Mouse (Mus musculus): Measurements from ENCODE around the gene B630019K06Rik. TPM values are rescaled to one million over a fixed set of nuclear protein-coding genes. Genes with fewer than 3 reads are reported as not detected.
A peak's percentile ranks its signal among the peaks of the same experiment; 100 is the strongest.
"Not testable (repeated sequence)": the region's sequence is repeated elsewhere in the genome, so short reads cannot be mapped to it uniquely, and the experiment has no call there.

Gene B630019K06Rik
- 1 to 10 TPM in 1 of 26 experiments, under 1 TPM in 8, not detected in 17; 0.29 to 1.2 (median 0.52) TPM for total RNA-seq (2018; cell fraction: chromatin; rRNA removed)
- 1 to 10 TPM in 18 of 26 experiments, under 1 TPM in 8; 0.58 to 2.6 (median 1.3) TPM for total RNA-seq (2018; cell fraction: cytosol; rRNA removed)
- 1 to 10 TPM in 4 of 26 experiments, under 1 TPM in 19, not detected in 3; 0.22 to 2.0 (median 0.61) TPM for total RNA-seq (2018; cell fraction: nucleus; rRNA removed)
- polyA plus RNA-seq (2018): 0.99 to 1.8 TPM (median 1.4 TPM) in 3 replicates

- H3K36me3 ChIP-seq (ENCODE audit: inconsistent target): no peaks in the 10 kb centered on the region
- WGBS (ENCODE audit: missing documents): 24% methylated on average over 36 of the region's 95 CpGs
- H3K27ac ChIP-seq: no peak within 1 kb of the TSS
- no peak within 1 kb of the TSS for H3K4me3 ChIP-seq (ENCODE audit: inconsistent target)
- no peaks in the 10 kb centered on the region for H3K79me2 ChIP-seq (ENCODE audit: inconsistent target)
These were observed at the start of gene B630019K06Rik for GRCm38 (mm10) chrX:8892343-8893155. TSS of gene B630019K06Rik (plus strand) at chrX:8892382.

GRCm38 (mm10) chrX:8843694-8844093 is 48.5 kb upstream of the B630019K06Rik start, which contains the start of gene Gm6592:
TSS of gene Gm6592 (plus strand) at chrX:8843994.
- H3K36me3 ChIP-seq (ENCODE audit: inconsistent target): no peaks in the 10 kb centered on the region
- no peak within 1 kb of the TSS for H3K27ac ChIP-seq
- H3K79me2 ChIP-seq (ENCODE audit: inconsistent target): no peaks in the 10 kb centered on the region
- H3K4me3 ChIP-seq (ENCODE audit: inconsistent target): no peak within 1 kb of the TSS
- 89% methylated on average over 1 of the region's 1 CpGs for WGBS (ENCODE audit: missing documents)

- 93% methylated on average over 6 of the region's 10 CpGs for WGBS (ENCODE audit: missing documents)
These were observed 39.7 kb upstream of the B630019K06Rik start for GRCm38 (mm10) chrX:8852486-8852885.

GRCm38 (mm10) chrX:8864331-8864730 is 27.9 kb upstream of the B630019K06Rik start:
- 7% methylated on average over 3 of the region's 3 CpGs for WGBS (ENCODE audit: missing documents)
- H3K79me2 ChIP-seq (ENCODE audit: inconsistent target); H3K36me3 ChIP-seq (ENCODE audit: inconsistent target); H3K27ac ChIP-seq; H3K4me3 ChIP-seq (ENCODE audit: inconsistent target): not testable (repeated sequence)

More at GRCm38 (mm10) chrX:8852486-8852885, 39.7 kb upstream of the B630019K06Rik start:
- Histone ChIP-seq H3K27ac (no peak overlapping the region), H3K79me2 (ENCODE audit: inconsistent target) (no peaks in the 10 kb centered on the region), H3K36me3 (ENCODE audit: inconsistent target) (no peaks in the 10 kb centered on the region), H3K4me3 (ENCODE audit: inconsistent target) (no peak overlapping the region)

- WGBS (ENCODE audit: missing documents): 91% methylated on average over 3 of the region's 4 CpGs
These were observed 18.2 kb upstream of the B630019K06Rik start, which contains the start of gene Gm5751 for GRCm38 (mm10) chrX:8873953-8874352. TSS of gene Gm5751 (plus strand) at chrX:8874253.

GRCm38 (mm10) chrX:8884336-8884735 is 7.8 kb upstream of the B630019K06Rik start:
- Histone ChIP-seq H3K27ac (no peak overlapping the region), H3K36me3 (ENCODE audit: inconsistent target) (no peaks in the 10 kb centered on the region), H3K4me3 (ENCODE audit: inconsistent target) (no peak overlapping the region), H3K79me2 (ENCODE audit: inconsistent target) (no peaks in the 10 kb centered on the region)
- 92% methylated on average over 4 of the region's 4 CpGs for WGBS (ENCODE audit: missing documents)

More at GRCm38 (mm10) chrX:8873953-8874352, 18.2 kb upstream of the B630019K06Rik start, which contains the start of gene Gm5751:
- not testable (repeated sequence) for H3K27ac ChIP-seq; H3K36me3 ChIP-seq (ENCODE audit: inconsistent target); H3K4me3 ChIP-seq (ENCODE audit: inconsistent target); H3K79me2 ChIP-seq (ENCODE audit: inconsistent target)

GRCm38 (mm10) chrX:8891975-8892342 is 223 bp upstream of the B630019K06Rik start:
- 58% methylated on average over 3 of the region's 9 CpGs for WGBS (ENCODE audit: missing documents)
- Histone ChIP-seq H3K36me3 (ENCODE audit: inconsistent target) (no peaks in the 10 kb centered on the region), H3K79me2 (ENCODE audit: inconsistent target) (no peaks in the 10 kb centered on the region), H3K27ac (no peak overlapping the region), H3K4me3 (ENCODE audit: inconsistent target) (no peak overlapping the region)

- no peaks in the 10 kb centered on the region for H3K79me2 ChIP-seq (ENCODE audit: inconsistent target)
- H3K27ac ChIP-seq: no peak overlapping the region
- peak overlapping the region; percentile 25 for H3K4me3 ChIP-seq (ENCODE audit: inconsistent target)
- WGBS (ENCODE audit: missing documents): 13% methylated on average over 40 of the region's 42 CpGs
- no peaks in the 10 kb centered on the region for H3K36me3 ChIP-seq (ENCODE audit: inconsistent target)
These were observed 1.0 kb downstream of the B630019K06Rik start for GRCm38 (mm10) chrX:8893182-8893651.

GRCm38 (mm10) chrX:8900823-8901222 is 8.6 kb downstream of the B630019K06Rik start:
- Histone ChIP-seq H3K27ac (no peak overlapping the region), H3K36me3 (ENCODE audit: inconsistent target) (no peaks in the 10 kb centered on the region), H3K79me2 (ENCODE audit: inconsistent target) (no peaks in the 10 kb centered on the region), H3K4me3 (ENCODE audit: inconsistent target) (no peak overlapping the region)
- 89% methylated on average over 2 of the region's 4 CpGs for WGBS (ENCODE audit: missing documents)

- WGBS (ENCODE audit: missing documents): 58% methylated on average over 7 of the region's 7 CpGs
- Histone ChIP-seq H3K79me2 (ENCODE audit: inconsistent target) (no peaks in the 10 kb centered on the region), H3K4me3 (ENCODE audit: inconsistent target) (no peak overlapping the region), H3K36me3 (ENCODE audit: inconsistent target) (no peaks in the 10 kb centered on the region), H3K27ac (no peak overlapping the region)
These were observed 9.8 kb downstream of the B630019K06Rik start for GRCm38 (mm10) chrX:8901906-8902472.

- no peak overlapping the region for H3K4me3 ChIP-seq (ENCODE audit: inconsistent target)
- WGBS (ENCODE audit: missing documents): 82% methylated on average over 3 of the region's 4 CpGs
- H3K36me3 ChIP-seq (ENCODE audit: inconsistent target): no peaks in the 10 kb centered on the region
- no peak overlapping the region for H3K27ac ChIP-seq
- no peaks in the 10 kb centered on the region for H3K79me2 ChIP-seq (ENCODE audit: inconsistent target)
These were observed 28.9 kb downstream of the B630019K06Rik start for GRCm38 (mm10) chrX:8921080-8921479.

GRCm38 (mm10) chrX:8921813-8922607 is 29.8 kb downstream of the B630019K06Rik start:
- H3K36me3 ChIP-seq (ENCODE audit: inconsistent target): no peaks in the 10 kb centered on the region
- WGBS (ENCODE audit: missing documents): 65% methylated on average over 9 of the region's 9 CpGs
- H3K4me3 ChIP-seq (ENCODE audit: inconsistent target): no peak overlapping the region
- H3K79me2 ChIP-seq (ENCODE audit: inconsistent target): no peaks in the 10 kb centered on the region
- H3K27ac ChIP-seq: no peak overlapping the region

GRCm38 (mm10) chrX:8927308-8927707 is 35.1 kb downstream of the B630019K06Rik start:
- Histone ChIP-seq H3K27ac (no peak overlapping the region), H3K79me2 (ENCODE audit: inconsistent target) (no peaks in the 10 kb centered on the region), H3K36me3 (ENCODE audit: inconsistent target) (no peaks in the 10 kb centered on the region), H3K4me3 (ENCODE audit: inconsistent target) (no peak overlapping the region)
- 50% methylated on average over 4 of the region's 4 CpGs for WGBS (ENCODE audit: missing documents)

GRCm38 (mm10) chrX:8944041-8944440 is 51.9 kb downstream of the B630019K06Rik start:
- Histone ChIP-seq H3K79me2 (ENCODE audit: inconsistent target) (no peaks in the 10 kb centered on the region), H3K4me3 (ENCODE audit: inconsistent target) (no peak overlapping the region), H3K27ac (no peak overlapping the region), H3K36me3 (ENCODE audit: inconsistent target) (no peaks in the 10 kb centered on the region)
- WGBS (ENCODE audit: missing documents): 93% methylated on average over 8 of the region's 8 CpGs

Measured in macrophage (primary cell).